Mouse (Mus musculus) hindbrain, embryonic 16.5 days (tissue): Measurements from ENCODE around the gene Dach2. TPM values are rescaled to one million over a fixed set of nuclear protein-coding genes. Genes with fewer than 3 reads are reported as not detected.

Source experiments
- ATAC-seq: fragments of 200-750 bp; cut with Nextera tagmentation; 2 replicates; pipeline ENCODE4 v1.8.0; 2017; ENCODE audit warnings: moderate TSS enrichment, moderate library complexity
- H3K27ac ChIP-seq: fragments of 300-500 bp; sonication (generic); 2 replicates; pipeline ENCODE4 v1.5.1; 2014; ENCODE audit warnings: low read depth, mild to moderate bottlenecking, control low read depth, low read length, moderate library complexity
- H3K27me3 ChIP-seq: fragments of 300-500 bp; sonication (generic); replicated peaks from 2 replicates; pipeline ENCODE4 v1.6.1; 2014; ENCODE audit warnings: low read length; ENCODE audit not compliant: control insufficient read depth, insufficient read depth
- H3K36me3 ChIP-seq: fragments of 300-500 bp; sonication (generic); 2 replicates; pipeline ENCODE4 v1.6.1; 2014; ENCODE audit warnings: mild to moderate bottlenecking, low read length, moderate library complexity, mixed read lengths; ENCODE audit not compliant: control insufficient read depth, insufficient read depth
- H3K4me1 ChIP-seq: fragments of 300-500 bp; sonication (generic); 2 replicates; pipeline ENCODE4 v1.6.1; 2014; ENCODE audit warnings: low read depth, low read length; ENCODE audit not compliant: control insufficient read depth, insufficient read depth
- H3K4me2 ChIP-seq: fragments of 300-500 bp; sonication (generic); 2 replicates; pipeline ENCODE4 v1.6.1; 2014; ENCODE audit warnings: mild to moderate bottlenecking, low read length, control low read depth, moderate library complexity
- H3K4me3 ChIP-seq: fragments of 300-500 bp; sonication (generic); 2 replicates; pipeline ENCODE4 v1.5.1; 2014; ENCODE audit warnings: mild to moderate bottlenecking, low read length, control low read depth, moderate library complexity
- H3K9ac ChIP-seq: fragments of 300-500 bp; sonication (generic); 2 replicates; pipeline ENCODE4 v1.6.1; 2014; ENCODE audit warnings: low read depth, mild to moderate bottlenecking, control low read depth, low read length, moderate library complexity
- H3K9me3 ChIP-seq: fragments of 300-500 bp; sonication (generic); 2 replicates; pipeline ENCODE4 v1.6.1; 2014; ENCODE audit warnings: mild to moderate bottlenecking, low read length, moderate library complexity; ENCODE audit not compliant: control insufficient read depth
- whole genome bisulfite sequencing: fragments of 180-500 bp; shearing (Covaris S2); extraction: QIAGEN DNeasy Blood & Tissue Kit; methylation state at CpG from one replicate; pipeline ENCODE4 v1.1.7; 2014; 5-methylcytosine and 5-hydroxymethylcytosine counted together
- polyA plus RNA-seq: library from polyadenylated mRNA; unstranded; fragments of >200 nt; fragmentation: Nextera tagmentation; extraction: Ambion mirVana; gene quantifications from 2 replicates; pipeline ENCODE4 v1.2.1, GENCODE M21; 2015

The Dach2 gene
- polyA plus RNA-seq, 1 experiment from 2014 or later, result 13.6 TPM

GRCm38 (mm10) chrX:113482131-113482530 is 184.8 kb downstream of the Dach2 start:
- no peak overlapping the region for H3K27ac ChIP-seq
- H3K27me3 ChIP-seq, result no peaks in the 10 kb centered on the region
- no peak for ATAC-seq
- no peak overlapping the region for H3K4me3 ChIP-seq
- no peaks in the 10 kb centered on the region for H3K36me3 ChIP-seq
- no peaks in the 10 kb centered on the region for H3K4me1 ChIP-seq
- no peaks in the 10 kb centered on the region for H3K9me3 ChIP-seq
- 67% methylated on average over 1 of the region's 1 CpGs for WGBS
- H3K4me2 ChIP-seq, result no peak overlapping the region
- H3K9ac ChIP-seq, result no peak overlapping the region

- 71% methylated on average over 3 of the region's 3 CpGs for whole genome bisulfite sequencing
- Histone ChIP-seq H3K9me3 (no peaks in the 10 kb centered on the region), H3K36me3 (no peaks in the 10 kb centered on the region), H3K4me3 (no peak overlapping the region), H3K27me3 (no peaks in the 10 kb centered on the region), H3K4me1 (no peaks in the 10 kb centered on the region), H3K4me2 (no peak overlapping the region), H3K9ac (no peak overlapping the region), H3K27ac (no peak overlapping the region)
- ATAC-seq, result no peak
Measured at GRCm38 (mm10) chrX:113545106-113545505, 247.8 kb downstream of the Dach2 start.

GRCm38 (mm10) chrX:113563897-113564296 is 266.6 kb downstream of the Dach2 start:
- Histone ChIP-seq H3K9me3 (no peaks in the 10 kb centered on the region), H3K27me3 (no peaks in the 10 kb centered on the region), H3K4me1 (no peaks in the 10 kb centered on the region), H3K27ac (no peak overlapping the region), H3K4me3 (no peak overlapping the region), H3K4me2 (no peak overlapping the region), H3K9ac (no peak overlapping the region), H3K36me3 (no peaks in the 10 kb centered on the region)
- 83% methylated on average over 2 of the region's 2 CpGs for WGBS
- ATAC-seq, result no peak

DNA sequence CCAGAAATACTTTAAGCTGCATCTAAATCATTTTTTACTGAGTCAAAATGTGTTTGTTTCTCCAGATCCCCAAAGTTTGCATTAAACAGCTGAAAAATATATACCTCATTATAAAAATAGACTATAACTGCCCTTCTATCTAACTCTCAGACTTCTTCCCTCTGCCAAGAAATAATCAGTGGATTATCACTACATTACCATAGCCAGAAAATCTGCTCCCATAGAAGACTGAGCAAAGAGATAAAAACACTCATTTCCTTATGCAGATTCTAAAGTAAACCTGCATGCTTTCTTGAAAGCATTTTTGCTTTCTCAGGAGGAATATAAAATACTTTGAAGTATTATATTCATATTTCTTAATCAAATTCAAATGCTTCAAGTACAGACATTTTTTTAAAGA is 368.8 kb downstream of the Dach2 start:
- no peak overlapping the region for H3K4me3 ChIP-seq
- ATAC-seq, result no peak
- H3K36me3 ChIP-seq, result no peaks in the 10 kb centered on the region
- H3K9me3 ChIP-seq, result no peaks in the 10 kb centered on the region
- no peak overlapping the region for H3K27ac ChIP-seq
- no peaks in the 10 kb centered on the region for H3K4me1 ChIP-seq
- H3K4me2 ChIP-seq, result no peak overlapping the region
- no peak overlapping the region for H3K9ac ChIP-seq
- H3K27me3 ChIP-seq, result no peaks in the 10 kb centered on the region

- H3K9ac ChIP-seq, result no peak overlapping the region
- no peak overlapping the region for H3K4me3 ChIP-seq
- H3K4me1 ChIP-seq, result no peaks in the 10 kb centered on the region
- no peaks in the 10 kb centered on the region for H3K36me3 ChIP-seq
- no peaks in the 10 kb centered on the region for H3K9me3 ChIP-seq
- no peak overlapping the region for H3K4me2 ChIP-seq
- ATAC-seq, result no peak
- WGBS, result 41% methylated on average over 2 of the region's 2 CpGs
- no peaks in the 10 kb centered on the region for H3K27me3 ChIP-seq
- H3K27ac ChIP-seq, result no peak overlapping the region
Measured at GRCm38 (mm10) chrX:113687163-113687562, 389.9 kb downstream of the Dach2 start.

DNA sequence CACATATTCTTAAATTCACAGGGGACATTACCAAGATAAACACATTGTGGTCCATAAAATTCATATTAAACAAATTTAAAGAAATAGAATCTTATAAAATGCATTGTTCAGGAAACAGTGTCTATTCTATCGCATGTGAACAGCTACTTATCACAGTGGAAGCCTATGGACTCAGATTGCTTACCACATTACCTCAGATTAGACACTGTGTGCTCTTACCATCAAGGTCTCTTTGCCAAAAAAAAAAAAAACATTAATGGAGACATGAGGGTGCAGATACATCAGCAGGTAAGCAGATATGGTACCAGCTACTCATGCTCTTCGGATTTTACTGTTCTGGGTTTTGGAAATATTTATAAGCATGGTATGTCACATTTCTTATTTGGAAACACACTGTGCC is 415.1 kb downstream of the Dach2 start:
- Histone ChIP-seq H3K27me3 (no peaks in the 10 kb centered on the region), H3K27ac (no peak overlapping the region), H3K4me1 (no peaks in the 10 kb centered on the region), H3K4me3 (no peak overlapping the region), H3K9ac (no peak overlapping the region), H3K9me3 (no peaks in the 10 kb centered on the region), H3K4me2 (no peak overlapping the region), H3K36me3 (no peaks in the 10 kb centered on the region)
- no peak for ATAC-seq
- 85% methylated on average over 2 of the region's 2 CpGs for WGBS

DNA sequence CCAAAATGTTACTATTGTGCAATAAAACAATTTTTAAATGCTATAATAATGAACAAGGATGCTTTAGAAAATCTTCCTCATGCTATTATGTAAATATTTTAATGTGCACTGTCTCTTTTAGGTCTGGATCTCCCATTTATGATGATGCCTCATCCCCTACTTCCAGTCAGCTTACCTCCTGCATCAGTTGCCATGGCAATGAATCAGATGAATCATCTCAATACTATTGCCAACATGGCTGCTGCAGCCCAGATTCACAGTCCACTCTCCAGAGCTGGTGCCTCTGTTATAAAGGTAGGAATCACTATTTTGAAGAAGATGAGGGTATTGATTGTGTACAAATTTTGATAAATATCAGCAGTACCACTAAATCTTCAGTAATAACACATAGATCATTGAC is 426.8 kb downstream of the Dach2 start:
- Histone ChIP-seq H3K9me3 (no peaks in the 10 kb centered on the region), H3K27ac (no peak overlapping the region), H3K4me1 (no peaks in the 10 kb centered on the region), H3K4me3 (no peak overlapping the region), H3K9ac (no peak overlapping the region), H3K4me2 (no peak overlapping the region), H3K27me3 (no peaks in the 10 kb centered on the region), H3K36me3 (no peaks in the 10 kb centered on the region)
- peak; percentile 76; the same call in 1 of the 2 replicates for ATAC-seq

GRCm38 (mm10) chrX:113747122-113747521 is 449.8 kb downstream of the Dach2 start:
- ATAC-seq, result no peak
- H3K4me3 ChIP-seq, result no peak overlapping the region

DNA sequence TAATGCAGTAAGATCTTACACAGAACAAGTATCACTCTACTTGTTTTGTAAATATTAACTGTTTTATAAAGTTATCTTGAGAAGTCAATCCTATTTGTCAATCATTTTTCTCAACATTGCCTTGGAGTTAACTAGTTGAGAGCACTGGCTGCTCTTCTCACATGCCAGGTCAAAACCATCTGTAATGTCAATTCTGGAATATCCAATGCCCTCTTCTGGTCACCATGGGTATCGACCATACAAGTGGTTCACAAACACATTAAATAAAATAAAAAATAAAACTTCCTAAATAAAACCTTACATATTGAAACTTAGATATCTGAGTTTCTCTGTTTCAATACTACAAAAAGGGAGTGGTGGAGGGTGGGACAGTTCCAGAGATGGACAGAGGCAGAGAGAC is 495.0 kb downstream of the Dach2 start:
- H3K27me3 ChIP-seq, result no peaks in the 10 kb centered on the region
- no peaks in the 10 kb centered on the region for H3K36me3 ChIP-seq
- H3K27ac ChIP-seq, result no peak overlapping the region
- WGBS, result 23% methylated on average over 1 of the region's 1 CpGs
- no peaks in the 10 kb centered on the region for H3K9me3 ChIP-seq
- H3K4me3 ChIP-seq, result no peak overlapping the region
- no peak overlapping the region for H3K9ac ChIP-seq
- no peak overlapping the region for H3K4me2 ChIP-seq
- no peak for ATAC-seq
- H3K4me1 ChIP-seq, result no peaks in the 10 kb centered on the region

More at GRCm38 (mm10) chrX:113747122-113747521, 449.8 kb downstream of the Dach2 start:
- no peaks in the 10 kb centered on the region for H3K36me3 ChIP-seq
- H3K9ac ChIP-seq, result no peak overlapping the region
- no peak overlapping the region for H3K27ac ChIP-seq
- H3K9me3 ChIP-seq, result no peaks in the 10 kb centered on the region
- no peaks in the 10 kb centered on the region for H3K27me3 ChIP-seq
- H3K4me2 ChIP-seq, result no peak overlapping the region
- H3K4me1 ChIP-seq, result no peaks in the 10 kb centered on the region

DNA sequence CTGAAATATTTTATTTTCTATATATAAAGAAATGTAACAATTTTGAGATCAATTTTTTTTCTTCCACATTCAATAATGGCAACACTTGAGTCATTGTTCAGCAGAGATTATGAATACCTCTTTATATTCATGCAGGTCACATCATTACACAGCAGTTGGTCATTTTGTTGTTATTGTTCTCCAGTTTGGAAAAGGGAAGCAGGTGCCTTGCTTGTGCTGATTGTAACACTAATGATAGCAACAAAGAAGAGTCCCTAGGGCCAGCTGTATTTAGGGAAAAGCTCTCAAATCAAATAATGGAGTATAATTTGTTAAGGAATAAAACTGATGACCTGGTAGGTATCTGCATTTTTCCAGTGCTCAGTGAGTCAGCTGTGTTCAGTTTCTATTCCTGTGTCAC is 513.1 kb downstream of the Dach2 start:
- no peak overlapping the region for H3K9ac ChIP-seq
- H3K4me2 ChIP-seq, result no peak overlapping the region
- no peaks in the 10 kb centered on the region for H3K4me1 ChIP-seq
- no peaks in the 10 kb centered on the region for H3K9me3 ChIP-seq
- no peak overlapping the region for H3K27ac ChIP-seq
- no peaks in the 10 kb centered on the region for H3K36me3 ChIP-seq
- no peaks in the 10 kb centered on the region for H3K27me3 ChIP-seq
- no peak for ATAC-seq
- H3K4me3 ChIP-seq, result no peak overlapping the region
